15 mouse cellular contexts compared by ENCODE assay signal in the genomic region with DNA sequence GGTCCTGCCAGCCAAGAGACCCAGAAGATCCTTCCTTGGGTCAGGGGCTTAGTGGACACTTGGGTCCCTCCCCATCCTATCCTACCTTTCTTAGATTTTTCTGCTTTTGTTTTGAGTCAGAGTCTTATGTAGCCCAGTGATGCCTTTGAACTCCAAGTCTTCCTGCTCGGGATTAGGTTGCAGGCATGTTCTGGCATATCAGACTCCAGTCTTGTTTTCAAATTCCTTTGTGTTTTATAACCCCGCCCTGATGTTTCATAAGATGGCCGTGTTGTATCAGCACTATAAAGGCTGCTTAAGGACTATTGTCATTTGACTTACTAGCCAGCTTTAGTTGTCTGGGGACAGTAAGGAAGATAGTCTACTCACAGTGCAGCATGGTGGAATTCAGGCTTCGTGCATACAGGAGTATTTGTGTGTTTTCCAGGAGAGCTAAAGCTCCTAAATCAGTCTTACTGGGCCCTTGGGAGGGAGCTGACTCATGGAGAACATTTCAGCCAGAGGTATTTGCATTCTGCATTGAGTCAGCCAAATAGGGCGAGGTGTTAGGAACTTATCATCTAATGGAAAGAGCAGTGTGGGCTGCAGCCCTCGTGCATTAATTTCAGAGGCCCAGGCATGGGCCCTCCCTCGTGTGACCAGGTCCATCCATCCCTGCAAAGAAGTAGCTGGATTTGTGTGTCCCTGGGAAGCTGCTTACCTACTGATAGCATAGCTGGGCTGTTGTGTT. TPM values are rescaled to one million over a fixed set of nuclear protein-coding genes. Genes with fewer than 3 reads are reported as not detected.
DNase-seq lines count a peak whose midpoint lies in the region; ATAC-seq and TF ChIP-seq lines count a peak whose summit lies in the region.
"Had no signal": no experiment of that assay in that cellular context is flagged by ENCODE, and none has a peak within 500 bp of the region (broad histone marks: within the 10 kb centered on the region; RNA-seq: fewer than 3 reads in every experiment).

No protein-coding gene starts in this region.

- 78% methylated on average over 7 of the region's 7 CpGs for WGBS in lung, embryonic 15.5 days
- 58% methylated on average over 7 of the region's 7 CpGs for WGBS in limb, embryonic 15.5 days

- H3K9ac ChIP-seq in lung, embryonic 15.5 days = no peak overlapping the region
- no peak overlapping the region for H3K9ac ChIP-seq in limb, embryonic 15.5 days

- CTCF ChIA-PET in Patski (lab: Charles Lee) = no interaction called here

- H3K4me3 ChIP-seq in lung, embryonic 15.5 days = no peak overlapping the region
- no peak overlapping the region for H3K4me3 ChIP-seq in limb, embryonic 15.5 days

- 0 out of 2 replicates have a peak overlapping the region, but pooled peaks have one; percentile 72 for H3K27ac ChIP-seq in lung, embryonic 15.5 days
- H3K27ac ChIP-seq in limb, embryonic 15.5 days = peak overlapping the region; percentile 71

- peaks cover 23% of the 10 kb centered on the region for H3K4me1 ChIP-seq in lung, embryonic 15.5 days
- H3K4me1 ChIP-seq in limb, embryonic 15.5 days = peaks cover 17% of the 10 kb centered on the region

- no peaks in the 10 kb centered on the region for H3K27me3 ChIP-seq in lung, embryonic 15.5 days
- no peaks in the 10 kb centered on the region for H3K27me3 ChIP-seq in Patski
- no peaks in the 10 kb centered on the region for H3K27me3 ChIP-seq in limb, embryonic 15.5 days

- H3K4me2 ChIP-seq in lung, embryonic 15.5 days = no peak overlapping the region
- H3K4me2 ChIP-seq in limb, embryonic 15.5 days = no peak overlapping the region

- peaks cover 70% of the 10 kb centered on the region for H3K36me3 ChIP-seq in lung, embryonic 15.5 days
- H3K36me3 ChIP-seq in limb, embryonic 15.5 days = peaks cover 75% of the 10 kb centered on the region

- POLR2A ChIA-PET in Patski (lab: Charles Lee) = no interaction called here

- TF ChIP-seq CTCF in Patski (IDR thresholded peaks at IDR 0.05) = no peak

- no peaks in the 10 kb centered on the region for H3K9me3 ChIP-seq in lung, embryonic 15.5 days
- no peaks in the 10 kb centered on the region for H3K9me3 ChIP-seq in limb, embryonic 15.5 days

- in situ Hi-C loops in Patski (cut with MboI; ENCODE audit: low pct_unique_long_range_greater_than_20kb) = no loop called here

- peak; percentile 78 for ATAC-seq in frontal cortex, adult (ENCODE audit: low TSS enrichment)
- ATAC-seq in lung, embryonic 15.5 days (ENCODE audit: borderline replicate concordance, extremely low read depth, low FRiP score, low TSS enrichment) = no peak
- ATAC-seq in Patski = peak; percentile 54
- ATAC-seq in limb, embryonic 15.5 days (ENCODE audit: insufficient number of reproducible peaks, low FRiP score, low TSS enrichment, low read depth) = peak; percentile 50
- no peak for ATAC-seq in megakaryocyte, adult 5-6 weeks (ENCODE audit: poor library complexity, severe bottlenecking)
- ATAC-seq: forebrain, embryonic 14.5 days had no signal

- no peak for DNase-seq in frontal cortex, postnatal 14 days (ENCODE audit: low spot score in 2 of 2)
- DNase-seq in lung, postnatal 25 days (ENCODE audit: low spot score) = no peak
- no peak for DNase-seq in Patski (ENCODE audit: low read depth, low spot score)
- DNase-seq in retina, embryonic 14.5 days (ENCODE audit: low spot score) = no peak
- DNase-seq: B cell, adult 2 months; cerebellum, adult 11 months; embryo, embryonic 11 days; lung, adult 2 months; midbrain, embryonic 14.5 days had no signal

RNA-seq across cellular contexts. Expression of a gene that starts 13.6 kb away (rescaled TPM):
- 1.7 and 3.1 TPM in 2 replicates for polyA plus RNA-seq in lung, embryonic 15.5 days (2015; fragmentation: Nextera tagmentation; extraction: Ambion mirVana)
- polyA plus RNA-seq in Patski (2021) = not detected
- polyA plus RNA-seq in limb, embryonic 15.5 days (2015; fragmentation: Nextera tagmentation; extraction: Ambion mirVana) = 10.5 and 14.1 TPM in 2 replicates
- total RNA-seq in megakaryocyte, adult 5-6 weeks (2015) = not detected in 2 replicates
- not detected in 2 replicates for total RNA-seq in megakaryocyte, adult 5-6 weeks (2017)
- total RNA-seq: MEL had no signal

RNA-seq across cellular contexts. Expression of a gene that starts 24.1 kb away (rescaled TPM):
- 117 and 124 TPM in 2 replicates for polyA plus RNA-seq in lung, embryonic 15.5 days (2015; fragmentation: Nextera tagmentation; extraction: Ambion mirVana)
- 53.2 TPM for polyA plus RNA-seq in Patski (2021)
- 103 and 108 TPM in 2 replicates for polyA plus RNA-seq in limb, embryonic 15.5 days (2015; fragmentation: Nextera tagmentation; extraction: Ambion mirVana)
- total RNA-seq in megakaryocyte, adult 5-6 weeks (2015) = 38.2 and 44.3 TPM in 2 replicates
- 39.0 and 40.2 TPM in 2 replicates for total RNA-seq in megakaryocyte, adult 5-6 weeks (2017)

RNA-seq across cellular contexts. Expression of a gene that starts 24.1 kb away (rescaled TPM):
- 70.2 and 73.1 TPM in 2 replicates for polyA plus RNA-seq in lung, embryonic 15.5 days (2015; fragmentation: Nextera tagmentation; extraction: Ambion mirVana)
- 48.3 TPM for polyA plus RNA-seq in Patski (2021)
- 70.3 and 78.2 TPM in 2 replicates for polyA plus RNA-seq in limb, embryonic 15.5 days (2015; fragmentation: Nextera tagmentation; extraction: Ambion mirVana)
- 32.6 and 45.7 TPM in 2 replicates for total RNA-seq in megakaryocyte, adult 5-6 weeks (2015)
- 33.0 and 39.0 TPM in 2 replicates for total RNA-seq in megakaryocyte, adult 5-6 weeks (2017)

Comparison
In these comparisons a context has a peak if more than half of its experiments do, and no peak if none do; other contexts are left out.
1. ATAC-seq: peak in frontal cortex, adult (single experiment), Patski (single experiment) and limb, embryonic 15.5 days (single experiment); none in lung, embryonic 15.5 days (single experiment) and megakaryocyte, adult 5-6 weeks (single experiment).